Mouse (Mus musculus) forebrain, embryonic 11.5 days (tissue): ENCODE results near the gene Fan1. TPM values are rescaled to one million over a fixed set of nuclear protein-coding genes. Genes with fewer than 3 reads are reported as not detected.

Source experiments
- ATAC-seq: fragments of 200-750 bp; cut with Nextera tagmentation; replicated peaks from 2 replicates; pipeline ENCODE4 v1.8.0; 2017; ENCODE audit warnings: moderate TSS enrichment; ENCODE audit not compliant: low FRiP score
- DNase-seq: peaks from one replicate; pipeline ENCODE4 v3.0.0-alpha.2; 2017; ENCODE audit warnings: low spot score
- H3K27ac ChIP-seq: fragments of 300-500 bp; sonication (generic); 2 replicates; pipeline ENCODE4 v1.5.1; 2014; ENCODE audit warnings: low read depth, low read length
- H3K27me3 ChIP-seq: fragments of 300-500 bp; sonication (generic); 2 replicates; pipeline ENCODE4 v1.6.1; 2014; ENCODE audit warnings: mild to moderate bottlenecking, low read length, mixed read lengths; ENCODE audit not compliant: control insufficient read depth, insufficient read depth
- H3K36me3 ChIP-seq: fragments of 300-500 bp; sonication (generic); 2 replicates; pipeline ENCODE4 v1.6.1; 2014; ENCODE audit warnings: mild to moderate bottlenecking, low read length, moderate library complexity, mixed read lengths; ENCODE audit not compliant: control insufficient read depth, insufficient read depth
- H3K4me1 ChIP-seq: fragments of 300-500 bp; sonication (generic); replicated peaks from 2 replicates; pipeline ENCODE4 v1.6.1; 2014; ENCODE audit warnings: low read length, mixed read lengths; ENCODE audit not compliant: control insufficient read depth, insufficient read depth
- H3K4me2 ChIP-seq: fragments of 300-500 bp; sonication (generic); 2 replicates; pipeline ENCODE4 v1.6.1; 2014; ENCODE audit warnings: low read depth, mild to moderate bottlenecking, low read length, moderate library complexity, mixed read lengths; ENCODE audit not compliant: severe bottlenecking
- H3K4me3 ChIP-seq: fragments of 300-500 bp; sonication (generic); 2 replicates; pipeline ENCODE4 v1.5.1; 2014; ENCODE audit warnings: low read depth, low read length
- H3K9ac ChIP-seq: fragments of 300-500 bp; sonication (generic); 2 replicates; pipeline ENCODE4 v1.6.1; 2014; ENCODE audit warnings: low read length
- H3K9me3 ChIP-seq: fragments of 300-500 bp; sonication (generic); 2 replicates; pipeline ENCODE4 v1.6.1; 2016; ENCODE audit warnings: low read length, mixed read lengths; ENCODE audit not compliant: control insufficient read depth
- WGBS: fragments of 180-500 bp; shearing (Covaris S2); extraction: QIAGEN DNeasy Blood & Tissue Kit; methylation state at CpG from one replicate; pipeline ENCODE4 v1.1.7; 2014; 5-methylcytosine and 5-hydroxymethylcytosine counted together
- polyA plus RNA-seq: library from polyadenylated mRNA; unstranded; fragments of >200 nt; fragmentation: Nextera tagmentation; extraction: Ambion mirVana; gene quantifications from 2 replicates; pipeline ENCODE4 v1.2.1, GENCODE M21; 2014

The Fan1 gene
- polyA plus RNA-seq, 1 experiment from 2014 or later: 9.0 TPM

- WGBS: 49% methylated on average over 14 of the region's 14 CpGs
- 0 out of 2 replicates have a peak, but pooled peaks have one; percentile 8 for ATAC-seq
Measured at GRCm38 (mm10) chr7:64354206-64354605, 19.7 kb downstream of the Fan1 start.

GRCm38 (mm10) chr7:64351087-64351486, 22.8 kb downstream of the Fan1 start:
- Histone ChIP-seq H3K36me3 (no peaks in the 10 kb centered on the region; the same call in 1 of the 2 replicates), H3K4me1 (peaks cover 8% of the 10 kb centered on the region; the same call in 1 of the 2 replicates), H3K27me3 (no peaks in the 10 kb centered on the region), H3K9ac (no peak overlapping the region), H3K27ac (no peak overlapping the region), H3K4me3 (no peak overlapping the region), H3K9me3 (no peaks in the 10 kb centered on the region), H3K4me2 (no peak overlapping the region)
- ATAC-seq (no peak), DNase-seq (no peak)
- 82% methylated on average over 4 of the region's 4 CpGs for WGBS

More at GRCm38 (mm10) chr7:64354206-64354605, 19.7 kb downstream of the Fan1 start:
- no peak overlapping the region for H3K27ac ChIP-seq
- peaks cover 8% of the 10 kb centered on the region; the same call in 1 of the 2 replicates for H3K4me1 ChIP-seq
- no peaks in the 10 kb centered on the region; the same call in 1 of the 2 replicates for H3K36me3 ChIP-seq
- H3K9me3 ChIP-seq: no peaks in the 10 kb centered on the region
- no peak for DNase-seq
- H3K9ac ChIP-seq: no peak overlapping the region
- H3K4me2 ChIP-seq: no peak overlapping the region
- no peaks in the 10 kb centered on the region for H3K27me3 ChIP-seq
- no peak overlapping the region for H3K4me3 ChIP-seq

DNA sequence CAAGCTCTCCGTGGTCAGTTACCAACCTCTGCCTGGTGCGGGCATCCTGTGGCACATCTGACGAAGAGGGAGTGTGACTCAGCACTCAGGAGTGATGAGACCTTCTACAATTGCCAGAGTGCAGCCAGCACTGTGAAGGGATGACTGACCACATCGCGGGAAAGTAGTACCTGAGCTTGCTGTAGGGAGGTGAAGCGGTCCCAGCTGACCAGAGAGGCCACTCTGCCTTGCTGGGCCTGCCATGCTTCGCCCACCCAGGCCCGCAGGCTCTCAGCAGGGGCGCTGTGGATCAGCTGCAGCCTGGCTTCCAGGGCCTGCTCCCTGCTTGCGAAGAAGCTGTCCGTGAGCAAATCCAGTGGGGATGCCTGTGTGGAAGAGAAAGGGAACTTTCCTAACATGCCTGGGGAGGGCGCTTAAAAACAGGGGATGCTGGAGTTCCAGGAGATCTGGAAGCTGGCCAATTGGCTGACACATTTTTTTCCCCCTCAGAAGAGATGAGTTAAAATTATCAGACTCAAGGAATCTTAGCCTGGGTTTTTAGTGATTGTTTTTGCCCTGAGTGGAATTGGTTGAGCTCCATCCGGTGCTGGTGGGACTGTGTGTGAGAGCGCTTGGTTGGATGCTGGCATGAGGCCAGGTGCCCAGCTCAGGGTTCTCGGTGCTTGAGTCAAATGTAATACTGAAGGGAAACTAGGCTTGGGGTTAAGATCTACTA, 24.6 kb downstream of the Fan1 start:
- no peak overlapping the region for H3K4me3 ChIP-seq
- H3K9ac ChIP-seq: no peak overlapping the region
- peaks cover 3% of the 10 kb centered on the region; the same call in 1 of the 2 replicates for H3K4me1 ChIP-seq
- ATAC-seq (no peak), DNase-seq (no peak)
- H3K27me3 ChIP-seq: no peaks in the 10 kb centered on the region
- H3K4me2 ChIP-seq: no peak overlapping the region
- no peaks in the 10 kb centered on the region for H3K9me3 ChIP-seq
- WGBS: 84% methylated on average over 15 of the region's 15 CpGs
- no peaks in the 10 kb centered on the region; the same call in 1 of the 2 replicates for H3K36me3 ChIP-seq
- no peak overlapping the region for H3K27ac ChIP-seq

DNA sequence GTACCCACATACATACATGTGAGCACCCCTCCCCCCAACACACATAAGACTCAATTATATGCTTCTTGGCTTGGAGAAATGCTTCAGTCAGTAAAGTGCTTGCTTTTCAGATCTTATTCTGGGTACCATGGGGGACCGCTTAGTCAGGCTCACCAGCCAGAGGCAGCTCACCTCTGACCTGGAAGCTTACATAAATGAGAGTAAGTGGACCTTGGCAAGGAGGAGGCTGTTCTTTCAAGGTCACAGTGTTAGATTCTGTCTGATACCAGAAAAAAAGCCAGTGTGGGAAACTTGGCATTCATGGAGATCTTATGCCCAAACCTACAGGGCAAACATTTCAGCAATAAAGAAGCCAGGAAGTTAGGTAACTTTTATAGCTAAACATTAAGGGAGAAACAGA, 26.1 kb downstream of the Fan1 start:
- ATAC-seq: no peak
- no peaks in the 10 kb centered on the region; the same call in 1 of the 2 replicates for H3K36me3 ChIP-seq

GRCm38 (mm10) chr7:64332686-64333085, 41.2 kb downstream of the Fan1 start:
- Histone ChIP-seq H3K27ac (no peak overlapping the region), H3K4me2 (no peak overlapping the region), H3K9me3 (no peaks in the 10 kb centered on the region), H3K9ac (no peak overlapping the region), H3K36me3 (no peaks in the 10 kb centered on the region; the same call in 1 of the 2 replicates), H3K4me3 (no peak overlapping the region), H3K4me1 (no peaks in the 10 kb centered on the region), H3K27me3 (no peaks in the 10 kb centered on the region)
- DNase-seq (no peak), ATAC-seq (no peak)
- WGBS: 95% methylated on average over 1 of the region's 1 CpGs

More for the DNA sequence above, 26.1 kb downstream of the Fan1 start:
- Histone ChIP-seq H3K9ac (no peak overlapping the region), H3K4me1 (no peaks in the 10 kb centered on the region), H3K27ac (no peak overlapping the region), H3K4me2 (no peak overlapping the region), H3K4me3 (no peak overlapping the region), H3K9me3 (no peaks in the 10 kb centered on the region), H3K27me3 (no peaks in the 10 kb centered on the region)
- WGBS: 88% methylated on average over 1 of the region's 1 CpGs
- no peak for DNase-seq

DNA sequence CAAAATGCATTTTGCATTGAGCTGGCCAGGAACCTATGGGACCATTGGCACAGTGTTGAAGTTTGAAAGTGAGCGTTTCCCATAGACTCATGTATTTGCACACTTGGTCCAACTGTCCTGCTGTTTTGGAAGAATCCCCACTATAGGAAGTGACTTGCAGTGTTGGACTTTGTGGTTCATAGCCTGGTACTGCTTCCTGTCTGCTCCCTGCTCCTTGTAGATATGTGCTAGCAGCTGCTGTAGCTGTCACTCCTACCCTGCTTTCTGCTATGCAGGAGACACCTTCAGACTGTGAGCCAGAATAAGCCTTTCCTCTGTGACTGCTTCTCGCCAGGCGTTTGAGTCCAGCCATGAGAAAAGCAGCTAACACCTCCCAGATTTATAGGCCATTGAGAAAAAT, 42.6 kb downstream of the Fan1 start:
- Histone ChIP-seq H3K27ac (no peak overlapping the region), H3K36me3 (no peaks in the 10 kb centered on the region; the same call in 1 of the 2 replicates)
- 89% methylated on average over 3 of the region's 3 CpGs for WGBS

GRCm38 (mm10) chr7:64327486-64327885, 46.4 kb downstream of the Fan1 start:
- Histone ChIP-seq H3K9ac (no peak overlapping the region), H3K36me3 (no peaks in the 10 kb centered on the region), H3K4me2 (no peak overlapping the region), H3K27ac (no peak overlapping the region), H3K27me3 (no peaks in the 10 kb centered on the region), H3K4me1 (no peaks in the 10 kb centered on the region), H3K9me3 (no peaks in the 10 kb centered on the region), H3K4me3 (no peak overlapping the region)
- 90% methylated on average over 4 of the region's 4 CpGs for WGBS
- DNase-seq (no peak), ATAC-seq (no peak)

More for the DNA sequence above, 42.6 kb downstream of the Fan1 start:
- Histone ChIP-seq H3K9ac (no peak overlapping the region), H3K4me1 (no peaks in the 10 kb centered on the region), H3K4me2 (no peak overlapping the region), H3K4me3 (no peak overlapping the region), H3K9me3 (no peaks in the 10 kb centered on the region), H3K27me3 (no peaks in the 10 kb centered on the region)
- no peak for DNase-seq
- ATAC-seq: no peak

DNA sequence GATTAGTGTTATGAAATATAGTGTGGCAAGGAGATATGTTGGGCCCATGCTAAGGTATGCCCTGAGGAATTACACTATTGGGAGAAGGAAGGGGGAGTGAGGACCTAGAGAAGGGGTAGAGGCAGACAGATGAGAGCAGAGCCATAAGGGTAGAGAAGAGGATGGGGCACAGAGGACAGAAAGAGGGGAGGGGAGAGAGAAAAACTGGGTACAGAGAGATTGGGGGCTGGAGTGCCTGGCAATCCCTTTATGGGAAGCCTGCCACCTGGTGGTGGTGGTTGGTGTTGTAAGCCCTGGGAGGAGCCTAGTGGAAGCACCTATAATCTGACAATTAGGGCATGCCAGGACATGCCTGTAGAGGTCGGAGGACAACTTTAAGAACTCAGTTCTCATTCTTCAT, 47.0 kb downstream of the Fan1 start:
- Histone ChIP-seq H3K9ac (no peak overlapping the region), H3K4me2 (no peak overlapping the region), H3K36me3 (no peaks in the 10 kb centered on the region), H3K27ac (no peak overlapping the region), H3K9me3 (no peaks in the 10 kb centered on the region), H3K27me3 (no peaks in the 10 kb centered on the region), H3K4me3 (no peak overlapping the region), H3K4me1 (no peaks in the 10 kb centered on the region)
- 25% methylated on average over 1 of the region's 1 CpGs for WGBS
- DNase-seq: peak; percentile 88
- ATAC-seq: peak; percentile 71

- Histone ChIP-seq H3K36me3 (no peaks in the 10 kb centered on the region), H3K27me3 (no peaks in the 10 kb centered on the region), H3K4me2 (no peak overlapping the region), H3K9ac (no peak overlapping the region), H3K27ac (no peak overlapping the region), H3K4me1 (no peaks in the 10 kb centered on the region), H3K4me3 (no peak overlapping the region), H3K9me3 (no peaks in the 10 kb centered on the region)
- WGBS: 73% methylated on average over 4 of the region's 4 CpGs
- no peak for DNase-seq
- ATAC-seq: no peak
Measured at GRCm38 (mm10) chr7:64321658-64322057, 52.2 kb downstream of the Fan1 start.
